Mouse (Mus musculus): ENCODE data around the gene P4htm.

P4htm gene

DNA sequence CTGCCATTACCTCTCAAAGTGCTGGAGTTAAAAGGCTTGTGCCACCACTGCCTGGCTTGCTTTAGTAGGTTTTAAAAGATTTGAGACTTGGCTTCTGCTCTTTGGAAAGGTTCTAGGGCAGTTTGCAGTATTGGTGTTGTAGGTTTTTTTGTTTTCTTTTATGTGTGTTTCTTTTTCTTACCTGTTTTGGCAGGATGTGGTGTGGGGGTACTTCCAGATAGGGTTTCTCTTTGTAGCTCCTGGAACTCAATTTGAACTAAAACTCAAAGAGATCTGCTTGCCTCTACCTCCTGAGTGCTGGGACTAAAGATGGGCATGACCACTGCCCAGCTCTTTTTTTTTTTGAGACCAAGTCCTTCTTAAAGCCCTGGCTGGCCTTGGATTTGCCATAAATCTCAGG is 56.6 kb downstream of the P4htm start:
- DNase-seq, result no peak

DNA sequence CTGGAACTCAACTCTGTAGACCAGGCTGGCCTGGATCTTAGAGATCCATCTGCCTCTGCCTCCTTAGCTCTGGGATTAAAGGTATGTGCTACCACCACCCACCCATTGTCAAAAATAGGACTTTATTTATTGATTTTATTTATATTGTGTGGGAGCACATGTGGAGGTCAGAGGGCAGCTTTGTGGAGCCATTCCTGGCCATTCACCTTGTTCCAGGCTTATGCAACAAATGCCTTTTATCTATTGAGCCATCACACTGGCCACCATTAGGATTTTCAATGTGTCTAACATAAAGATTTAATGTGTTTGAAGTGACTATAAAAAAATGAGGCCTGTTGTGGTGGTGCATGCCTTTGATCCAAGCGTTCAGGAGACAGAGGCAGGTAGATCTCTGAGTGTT is 66.0 kb downstream of the P4htm start:
- no peak for DNase-seq

DNA sequence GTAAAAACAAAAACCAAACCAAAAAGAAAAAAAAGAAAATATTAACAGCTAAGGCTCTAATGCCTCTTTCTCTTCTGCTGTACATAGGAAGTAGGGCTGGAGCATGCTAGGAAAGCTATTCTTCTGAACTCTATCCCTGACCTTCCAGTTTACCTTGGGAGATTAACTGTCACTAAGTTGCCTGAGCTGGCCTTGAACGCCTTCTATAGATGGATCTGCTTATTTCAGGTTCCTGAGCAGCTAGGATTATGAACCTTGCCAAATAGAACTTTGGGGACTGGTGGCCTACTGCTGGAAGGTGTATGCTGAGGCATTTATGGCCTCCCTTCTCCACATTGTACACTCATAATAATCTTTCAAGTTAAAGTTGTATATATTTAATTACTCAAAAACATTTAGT is 66.5 kb downstream of the P4htm start:
- DNase-seq, result no peak

All from embryo, embryonic 11 days (tissue).